Comparison of ENCODE assay signal across 8 mouse cellular contexts in genomic region chr6:30175225-30175917, GRCm38 (mm10).
DNase-seq lines count a peak whose midpoint lies in the region; ATAC-seq lines count a peak whose summit lies in the region.

No protein-coding gene starts in this region.

- intact Hi-C loops in heart, postnatal 14 days (cut with DNase I), result no loop called here

- H3K9me3 ChIP-seq in heart, embryonic 13.5 days, result no peaks in the 10 kb centered on the region
- H3K9me3 ChIP-seq in forebrain, embryonic 13.5 days (replicated peaks), result no peaks in the 10 kb centered on the region
- no peaks in the 10 kb centered on the region for H3K9me3 ChIP-seq in liver, embryonic 16.5 days (replicated peaks; ENCODE audit: control insufficient read depth, low read length)

- peak overlapping the region; percentile 68 for H3K4me2 ChIP-seq in heart, embryonic 13.5 days
- peak overlapping the region; percentile 43 for H3K4me2 ChIP-seq in forebrain, embryonic 13.5 days
- H3K4me2 ChIP-seq in liver, embryonic 16.5 days (ENCODE audit: low read depth, low read length), result peak overlapping the region; percentile 19; the same call in 1 of the 2 replicates

- ATAC-seq in heart, embryonic 13.5 days (ENCODE audit: extremely low read depth, insufficient number of reproducible peaks, low FRiP score, low TSS enrichment), result no peak
- peak; percentile 16 for ATAC-seq in CD4-positive, CD25-positive, alpha-beta regulatory T cell, adult 4 months
- ATAC-seq in forebrain, embryonic 13.5 days, result peak; percentile 22; the same call in 1 of the 2 replicates
- ATAC-seq in liver, embryonic 16.5 days (ENCODE audit: low read depth), result no peak

- H3K9ac ChIP-seq in heart, embryonic 13.5 days, result peak overlapping the region; percentile 34; the same call in 1 of the 2 replicates
- H3K9ac ChIP-seq in forebrain, embryonic 13.5 days, result no peak overlapping the region
- no peak overlapping the region for H3K9ac ChIP-seq in liver, embryonic 16.5 days (ENCODE audit: low read depth, low read length)

- H3K36me3 ChIP-seq in heart, embryonic 13.5 days, result no peaks in the 10 kb centered on the region
- H3K36me3 ChIP-seq in forebrain, embryonic 13.5 days (ENCODE audit: poor library complexity, severe bottlenecking), result no peaks in the 10 kb centered on the region
- no peaks in the 10 kb centered on the region for H3K36me3 ChIP-seq in liver, embryonic 16.5 days (ENCODE audit: control insufficient read depth, insufficient read depth)

- peaks cover 99% of the 10 kb centered on the region for H3K27me3 ChIP-seq in heart, embryonic 13.5 days (replicated peaks)
- H3K27me3 ChIP-seq in forebrain, embryonic 13.5 days, result peaks cover 99% of the 10 kb centered on the region
- H3K27me3 ChIP-seq in liver, embryonic 16.5 days (ENCODE audit: control insufficient read depth, insufficient read depth, low read depth, low read length), result peaks cover 99% of the 10 kb centered on the region

- H3K27ac ChIP-seq in heart, embryonic 13.5 days (replicated peaks), result no peak overlapping the region
- no peak overlapping the region for H3K27ac ChIP-seq in forebrain, embryonic 13.5 days
- no peak overlapping the region for H3K27ac ChIP-seq in liver, embryonic 16.5 days (ENCODE audit: low read length)

- H3K4me3 ChIP-seq in heart, embryonic 13.5 days, result peak overlapping the region; percentile 44
- H3K4me3 ChIP-seq in forebrain, embryonic 13.5 days, result peak overlapping the region; percentile 19
- H3K4me3 ChIP-seq in liver, embryonic 16.5 days (ENCODE audit: low read depth, low read length), result peak overlapping the region; percentile 22

- peaks cover 60% of the 10 kb centered on the region for H3K4me1 ChIP-seq in heart, embryonic 13.5 days
- peaks cover 53% of the 10 kb centered on the region for H3K4me1 ChIP-seq in forebrain, embryonic 13.5 days
- H3K4me1 ChIP-seq in liver, embryonic 16.5 days (ENCODE audit: control insufficient read depth, low read depth, low read length), result peaks cover 29% of the 10 kb centered on the region

- WGBS in heart, embryonic 13.5 days, result under 1% methylated on average over 45 of the region's 45 CpGs
- WGBS in forebrain, embryonic 13.5 days, result under 1% methylated on average over 42 of the region's 45 CpGs
- 1% methylated on average over 45 of the region's 45 CpGs for WGBS in liver, embryonic 16.5 days (ENCODE audit: insufficient replicate concordance)

- no peak for DNase-seq in heart, postnatal 14 days
- no peak for DNase-seq in yolk sac, embryonic 10.5 days (ENCODE audit: low spot score)
- DNase-seq in left cerebral cortex, adult 9 months (ENCODE audit: low spot score in 2 of 2), result no peak
- DNase-seq in layer of hippocampus, adult 8-10 months (ENCODE audit: low spot score in 2 of 2), result no peak

Comparison
In these comparisons a context has a peak if more than half of its experiments do, and no peak if none do; other contexts are left out.
1. ATAC-seq: peak in CD4-positive, CD25-positive, alpha-beta regulatory T cell, adult 4 months (single experiment) and forebrain, embryonic 13.5 days (single experiment); none in heart, embryonic 13.5 days (single experiment) and liver, embryonic 16.5 days (single experiment).
2. Peak in every context shown above with its lines, with median percentiles within 50 percentile points of each other: H3K4me2 ChIP-seq and H3K4me3 ChIP-seq.